Mouse (Mus musculus): ENCODE results near the gene Sema4b. TPM values are rescaled to one million over a fixed set of nuclear protein-coding genes. Genes with fewer than 3 reads are reported as not detected.

Sema4b gene
- polyA plus RNA-seq, 1 experiment from 2014 or later, result 20.9 TPM

DNA sequence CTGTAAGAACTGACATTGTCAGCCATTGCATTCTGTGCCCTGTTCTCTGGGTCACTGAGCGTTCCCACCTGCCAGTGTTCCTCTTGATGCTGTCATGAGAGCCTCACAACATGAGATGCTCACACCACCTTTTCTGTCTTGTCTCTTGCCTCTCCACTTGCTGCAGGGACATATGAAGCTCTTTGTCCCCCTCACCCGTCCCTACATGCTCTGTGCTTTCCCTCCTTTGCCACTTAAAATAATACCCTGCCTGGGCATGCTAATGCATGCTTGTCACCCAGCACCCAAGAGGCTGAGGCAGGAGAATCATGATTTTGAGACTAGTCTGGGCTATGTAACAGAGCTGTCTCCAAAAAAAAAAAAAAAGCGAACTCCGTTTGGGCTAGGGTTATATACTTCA lies 24.3 kb downstream of the Sema4b start:
- no peak overlapping the region for H3K4me3 ChIP-seq
- no peak overlapping the region for H3K9ac ChIP-seq
- H3K4me1 ChIP-seq, result peaks cover 36% of the 10 kb centered on the region
- no peak overlapping the region for H3K27ac ChIP-seq
- H3K36me3 ChIP-seq, result peaks cover 14% of the 10 kb centered on the region
- H3K27me3 ChIP-seq, result no peaks in the 10 kb centered on the region
- WGBS, result 81% methylated on average over 4 of the region's 4 CpGs
- no peak for ATAC-seq (ENCODE audit: low FRiP score)
- no peaks in the 10 kb centered on the region for H3K9me3 ChIP-seq (replicated peaks)
- H3K4me2 ChIP-seq (replicated peaks), result no peak overlapping the region

DNA sequence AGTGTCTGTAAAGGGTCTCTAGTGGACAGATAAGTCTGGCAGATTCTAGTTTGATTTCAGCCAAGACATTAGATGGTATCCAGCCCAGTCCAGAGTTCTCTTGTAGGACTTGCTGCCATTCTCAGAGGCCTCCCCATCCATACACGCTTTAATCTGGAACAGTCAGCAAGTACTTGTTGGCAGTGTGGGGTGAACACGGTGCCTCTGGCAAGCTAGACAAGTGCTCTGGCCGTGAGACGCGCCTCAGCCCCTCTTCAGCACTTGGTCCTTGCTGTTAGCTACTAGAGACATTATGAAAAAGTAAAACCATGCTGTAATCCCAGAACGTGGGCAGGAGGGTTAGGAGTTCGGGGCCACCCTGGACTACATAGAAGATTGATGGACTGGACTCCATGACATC lies 27.0 kb downstream of the Sema4b start:
- H3K4me1 ChIP-seq, result peaks cover 18% of the 10 kb centered on the region
- no peak overlapping the region for H3K4me3 ChIP-seq
- 95% methylated on average over 7 of the region's 7 CpGs for WGBS
- H3K27me3 ChIP-seq, result no peaks in the 10 kb centered on the region
- H3K27ac ChIP-seq, result no peak overlapping the region
- H3K9me3 ChIP-seq (replicated peaks), result no peaks in the 10 kb centered on the region
- no peak overlapping the region for H3K9ac ChIP-seq
- no peak for ATAC-seq (ENCODE audit: low FRiP score)
- H3K36me3 ChIP-seq, result peaks cover 38% of the 10 kb centered on the region
- no peak overlapping the region for H3K4me2 ChIP-seq (replicated peaks)

DNA sequence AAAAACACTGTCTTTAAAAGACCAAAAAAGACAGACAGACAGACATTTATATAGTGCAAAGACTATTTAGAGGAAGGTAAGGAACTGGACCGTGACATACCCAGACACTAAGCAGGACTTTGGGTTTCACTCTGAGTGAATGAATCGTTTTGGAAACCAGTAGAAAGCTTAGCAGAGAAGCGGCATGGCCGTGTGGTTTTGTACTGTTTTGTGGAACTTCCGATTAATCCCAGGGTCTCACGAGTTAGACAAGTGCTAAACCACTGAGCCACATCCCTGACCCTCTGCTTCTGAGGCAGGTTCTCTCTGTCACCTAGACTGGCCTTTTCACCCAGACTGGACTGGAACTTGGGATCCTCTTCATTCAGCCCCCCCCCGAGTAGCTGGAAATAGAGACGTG lies 27.8 kb downstream of the Sema4b start:
- peaks cover 11% of the 10 kb centered on the region for H3K4me1 ChIP-seq
- H3K9ac ChIP-seq, result no peak overlapping the region
- no peak overlapping the region for H3K4me2 ChIP-seq (replicated peaks)
- no peak overlapping the region for H3K27ac ChIP-seq
- H3K36me3 ChIP-seq, result peaks cover 46% of the 10 kb centered on the region
- no peaks in the 10 kb centered on the region for H3K9me3 ChIP-seq (replicated peaks)
- WGBS, result 80% methylated on average over 8 of the region's 8 CpGs
- H3K27me3 ChIP-seq, result no peaks in the 10 kb centered on the region
- no peak overlapping the region for H3K4me3 ChIP-seq
- no peak for ATAC-seq (ENCODE audit: low FRiP score)

GRCm38 (mm10) chr7:80215398-80215797 lies 28.8 kb downstream of the Sema4b start:
- Histone ChIP-seq H3K9me3 (replicated peaks) (no peaks in the 10 kb centered on the region), H3K4me2 (replicated peaks) (no peak overlapping the region), H3K36me3 (peaks cover 55% of the 10 kb centered on the region), H3K4me1 (peaks cover 8% of the 10 kb centered on the region), H3K4me3 (no peak overlapping the region), H3K27ac (peak overlapping the region; percentile 55), H3K9ac (no peak overlapping the region), H3K27me3 (no peaks in the 10 kb centered on the region)
- 26% methylated on average over 4 of the region's 4 CpGs for WGBS
- peak; percentile 87 for ATAC-seq (ENCODE audit: low FRiP score)

GRCm38 (mm10) chr7:80216566-80216965 lies 29.9 kb downstream of the Sema4b start:
- peak; percentile 39; the same call in 1 of the 2 replicates for ATAC-seq (ENCODE audit: low FRiP score)
- Histone ChIP-seq H3K27me3 (no peaks in the 10 kb centered on the region), H3K36me3 (peaks cover 67% of the 10 kb centered on the region), H3K4me3 (no peak overlapping the region), H3K9me3 (replicated peaks) (no peaks in the 10 kb centered on the region), H3K4me1 (peaks cover 4% of the 10 kb centered on the region; the same call in 1 of the 2 replicates), H3K27ac (no peak overlapping the region), H3K9ac (peak overlapping the region; percentile 23; the same call in 1 of the 2 replicates), H3K4me2 (replicated peaks) (no peak overlapping the region)
- WGBS, result 70% methylated on average over 8 of the region's 8 CpGs

DNA sequence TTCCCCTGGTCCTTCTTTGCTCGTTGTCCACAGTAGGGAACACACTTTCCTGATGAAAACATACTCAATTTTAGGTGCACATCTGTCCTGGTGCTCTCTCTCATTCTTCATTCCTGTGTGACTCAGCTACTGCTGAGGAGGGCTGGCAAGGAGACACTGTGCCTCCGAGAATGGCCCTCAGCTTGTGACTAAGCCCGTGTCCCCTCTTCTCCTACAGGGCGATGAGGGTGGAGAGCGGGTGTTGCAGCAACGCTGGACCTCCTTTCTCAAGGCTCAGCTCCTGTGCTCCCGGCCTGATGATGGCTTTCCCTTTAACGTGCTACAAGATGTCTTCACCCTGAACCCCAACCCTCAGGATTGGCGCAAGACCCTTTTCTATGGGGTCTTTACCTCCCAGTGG lies 32.0 kb downstream of the Sema4b start:
- H3K27ac ChIP-seq, result no peak overlapping the region
- peaks cover 70% of the 10 kb centered on the region for H3K36me3 ChIP-seq
- no peak overlapping the region for H3K4me3 ChIP-seq
- H3K4me1 ChIP-seq, result peaks cover 4% of the 10 kb centered on the region; the same call in 1 of the 2 replicates
- no peak overlapping the region for H3K9ac ChIP-seq
- H3K27me3 ChIP-seq, result no peaks in the 10 kb centered on the region
- H3K4me2 ChIP-seq (replicated peaks), result no peak overlapping the region
- WGBS, result 91% methylated on average over 9 of the region's 9 CpGs
- no peak for ATAC-seq (ENCODE audit: low FRiP score)
- no peaks in the 10 kb centered on the region for H3K9me3 ChIP-seq (replicated peaks)

DNA sequence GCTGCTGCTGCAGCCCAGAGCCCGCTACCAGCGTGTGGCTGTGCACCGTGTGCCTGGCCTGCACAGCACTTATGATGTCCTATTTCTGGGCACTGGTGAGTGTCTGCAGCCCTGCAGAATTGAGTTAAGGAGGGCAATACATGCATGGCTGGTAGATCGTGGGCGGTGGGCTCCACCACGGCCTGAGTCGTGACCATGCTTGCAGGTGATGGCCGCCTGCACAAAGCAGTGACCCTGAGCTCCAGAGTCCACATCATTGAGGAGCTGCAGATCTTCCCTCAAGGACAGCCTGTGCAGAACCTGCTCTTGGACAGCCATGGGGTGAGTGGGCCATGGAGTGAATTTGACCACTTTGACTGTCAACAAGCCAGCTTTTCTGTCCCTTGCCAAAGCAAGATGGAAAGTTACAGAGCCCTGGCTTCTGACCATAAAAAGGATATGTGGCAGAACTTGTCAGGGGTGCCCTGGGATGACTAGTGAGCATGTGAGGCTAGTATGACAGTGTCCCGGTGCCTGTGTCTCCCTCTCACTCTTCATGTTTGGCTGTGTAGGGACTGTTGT lies 33.7 kb downstream of the Sema4b start:
- Histone ChIP-seq H3K9ac (no peak overlapping the region), H3K9me3 (replicated peaks) (no peaks in the 10 kb centered on the region), H3K4me1 (peaks cover under 1% of the 10 kb centered on the region; the same call in 1 of the 2 replicates), H3K4me2 (replicated peaks) (no peak overlapping the region), H3K36me3 (peaks cover 86% of the 10 kb centered on the region), H3K4me3 (no peak overlapping the region), H3K27me3 (no peaks in the 10 kb centered on the region), H3K27ac (no peak overlapping the region)
- 99% methylated on average over 9 of the region's 9 CpGs for WGBS
- no peak for ATAC-seq (ENCODE audit: low FRiP score)

- WGBS, result 80% methylated on average over 4 of the region's 4 CpGs
- Histone ChIP-seq H3K36me3 (peaks cover 86% of the 10 kb centered on the region), H3K27ac (no peak overlapping the region), H3K4me3 (no peak overlapping the region), H3K4me2 (replicated peaks) (no peak overlapping the region), H3K9me3 (replicated peaks) (no peaks in the 10 kb centered on the region), H3K9ac (no peak overlapping the region), H3K27me3 (no peaks in the 10 kb centered on the region), H3K4me1 (no peaks in the 10 kb centered on the region)
- no peak for ATAC-seq (ENCODE audit: low FRiP score)
Measured at GRCm38 (mm10) chr7:80221179-80221750, 34.6 kb downstream of the Sema4b start.

- Histone ChIP-seq H3K36me3 (peaks cover 50% of the 10 kb centered on the region), H3K9ac (no peak overlapping the region)
- 93% methylated on average over 4 of the region's 4 CpGs for WGBS
Measured at GRCm38 (mm10) chr7:80227065-80227464, 40.4 kb downstream of the Sema4b start.

GRCm38 (mm10) chr7:80230196-80230595 lies 43.6 kb downstream of the Sema4b start:
- WGBS, result 62% methylated on average over 6 of the region's 6 CpGs
- no peak for ATAC-seq (ENCODE audit: low FRiP score)
- no peak overlapping the region for H3K4me3 ChIP-seq

More at GRCm38 (mm10) chr7:80227065-80227464, 40.4 kb downstream of the Sema4b start:
- Histone ChIP-seq H3K27ac (no peak overlapping the region), H3K9me3 (replicated peaks) (no peaks in the 10 kb centered on the region), H3K27me3 (no peaks in the 10 kb centered on the region; the same call in 1 of the 2 replicates), H3K4me2 (replicated peaks) (no peak overlapping the region), H3K4me3 (no peak overlapping the region), H3K4me1 (peaks cover 7% of the 10 kb centered on the region)
- no peak for ATAC-seq (ENCODE audit: low FRiP score)

DNA sequence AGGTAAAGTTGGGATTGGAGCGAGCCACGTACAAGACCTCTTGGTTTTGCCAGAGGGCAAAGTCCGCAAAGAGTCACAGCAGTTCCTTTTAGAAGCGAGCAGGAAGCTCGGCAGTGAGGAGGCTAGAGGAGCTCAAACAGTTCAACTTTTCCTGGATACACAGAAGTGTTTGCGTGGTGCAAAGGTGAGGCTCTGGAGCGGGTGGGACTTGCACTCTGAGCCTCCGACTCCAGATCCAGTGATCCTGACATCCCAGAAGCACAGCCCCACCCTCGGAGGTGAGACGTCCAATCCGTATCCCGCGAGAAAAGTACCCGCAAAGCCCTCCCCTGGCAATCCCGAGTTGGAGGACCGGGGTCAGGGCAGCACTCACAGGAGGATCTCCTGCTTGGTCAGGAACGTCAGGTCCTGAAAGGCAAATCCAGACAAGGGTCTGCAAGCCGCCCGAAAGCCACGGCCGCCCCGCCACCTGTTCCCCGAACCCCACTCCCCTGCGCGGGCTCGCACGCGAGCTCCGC lies 45.4 kb downstream of the Sema4b start:
- no peak for ATAC-seq (ENCODE audit: low FRiP score)
- Histone ChIP-seq H3K27ac (peak overlapping the region; percentile 30), H3K4me1 (peaks cover 20% of the 10 kb centered on the region), H3K27me3 (no peaks in the 10 kb centered on the region; the same call in 1 of the 2 replicates), H3K4me3 (peak overlapping the region; percentile 72), H3K9me3 (replicated peaks) (no peaks in the 10 kb centered on the region), H3K36me3 (peaks cover 12% of the 10 kb centered on the region), H3K9ac (peak overlapping the region; percentile 63), H3K4me2 (replicated peaks) (peak overlapping the region; percentile 80)
- WGBS, result under 1% methylated on average over 29 of the region's 29 CpGs

More at GRCm38 (mm10) chr7:80230196-80230595, 43.6 kb downstream of the Sema4b start:
- Histone ChIP-seq H3K27me3 (no peaks in the 10 kb centered on the region; the same call in 1 of the 2 replicates), H3K4me2 (replicated peaks) (no peak overlapping the region), H3K4me1 (peaks cover 20% of the 10 kb centered on the region), H3K36me3 (peaks cover 22% of the 10 kb centered on the region), H3K27ac (no peak overlapping the region), H3K9me3 (replicated peaks) (no peaks in the 10 kb centered on the region), H3K9ac (no peak overlapping the region)

- H3K27ac ChIP-seq, result peak within 1 kb of the TSS; percentile 41
Measured at GRCm38 (mm10) chr7:80232489-80233029, 45.9 kb downstream of the Sema4b start, which contains the start of the genes Cib1 and Gdpgp1. TSS of gene Cib1 (minus strand) at chr7:80232813. TSS of gene Gdpgp1 (plus strand) at chr7:80232865.

More at GRCm38 (mm10) chr7:80232489-80233029, 45.9 kb downstream of the Sema4b start, which contains the start of the genes Cib1 and Gdpgp1:
- Histone ChIP-seq H3K4me1 (peaks cover 20% of the 10 kb centered on the region), H3K36me3 (peaks cover 6% of the 10 kb centered on the region), H3K4me3 (peak within 1 kb of the TSS; percentile 72), H3K27me3 (no peaks in the 10 kb centered on the region; the same call in 1 of the 2 replicates), H3K4me2 (replicated peaks) (peak within 1 kb of the TSS; percentile 80), H3K9ac (peak within 1 kb of the TSS; percentile 70), H3K9me3 (replicated peaks) (no peaks in the 10 kb centered on the region)
- peak; percentile 97 for ATAC-seq (ENCODE audit: low FRiP score)
- 1% methylated on average over 56 of the region's 56 CpGs for WGBS
